Mouse (Mus musculus) lung, adult 2 months (tissue): ENCODE results near the gene Faap100. TPM values are rescaled to one million over a fixed set of nuclear protein-coding genes. Genes with fewer than 3 reads are reported as not detected.
A peak's percentile ranks its signal among the peaks of the same experiment; 100 is the strongest.
"Not testable (repeated sequence)": the region's sequence is repeated elsewhere in the genome, so short reads cannot be mapped to it uniquely, and the experiment has no call there.

Source experiments
- DNase-seq: peaks from one replicate; pipeline ENCODE4 v3.0.0; 2022
- H3K4me1 ChIP-seq: fragments of 200-500 bp; 2 replicates; pipeline ENCODE4 v1.6.1; 2011; ENCODE audit warnings: low read length; ENCODE audit not compliant: control insufficient read depth, insufficient read depth
- H3K4me3 ChIP-seq: fragments of 200-500 bp; replicated peaks from 2 replicates; pipeline ENCODE3; 2011; ENCODE audit warnings: low read depth, mild to moderate bottlenecking, control low read depth, low read length; ENCODE audit errors: extremely low read depth
- CTCF ChIP-seq: fragments of 200-500 bp; IDR thresholded peaks from 2 replicates; pipeline ENCODE4 v1.5.1; 2011; ENCODE audit warnings: mild to moderate bottlenecking, low read length, control low read depth; ENCODE audit not compliant: insufficient read depth
- POLR2A ChIP-seq: fragments of 200-500 bp; IDR thresholded peaks from 2 replicates; pipeline ENCODE4 v1.6.1; 2011; ENCODE audit warnings: low read depth, mild to moderate bottlenecking, control low read depth, low read length, borderline replicate concordance; ENCODE audit errors: extremely low read depth
- whole genome bisulfite sequencing: fragments of 180-500 bp; shearing (Covaris S2); methylation state at CpG from one replicate; pipeline ENCODE4 v1.1.7; 2018; 5-methylcytosine and 5-hydroxymethylcytosine counted together
- polyA plus RNA-seq: library from polyadenylated mRNA; depleted of rRNA; stranded (reverse); fragments of >200 nt; gene quantifications from 2 replicates; pipeline ENCODE4 v1.2.3, GENCODE M21; 2012

The Faap100 gene
- polyA plus RNA-seq, 1 experiment: 67.1 TPM

DNA sequence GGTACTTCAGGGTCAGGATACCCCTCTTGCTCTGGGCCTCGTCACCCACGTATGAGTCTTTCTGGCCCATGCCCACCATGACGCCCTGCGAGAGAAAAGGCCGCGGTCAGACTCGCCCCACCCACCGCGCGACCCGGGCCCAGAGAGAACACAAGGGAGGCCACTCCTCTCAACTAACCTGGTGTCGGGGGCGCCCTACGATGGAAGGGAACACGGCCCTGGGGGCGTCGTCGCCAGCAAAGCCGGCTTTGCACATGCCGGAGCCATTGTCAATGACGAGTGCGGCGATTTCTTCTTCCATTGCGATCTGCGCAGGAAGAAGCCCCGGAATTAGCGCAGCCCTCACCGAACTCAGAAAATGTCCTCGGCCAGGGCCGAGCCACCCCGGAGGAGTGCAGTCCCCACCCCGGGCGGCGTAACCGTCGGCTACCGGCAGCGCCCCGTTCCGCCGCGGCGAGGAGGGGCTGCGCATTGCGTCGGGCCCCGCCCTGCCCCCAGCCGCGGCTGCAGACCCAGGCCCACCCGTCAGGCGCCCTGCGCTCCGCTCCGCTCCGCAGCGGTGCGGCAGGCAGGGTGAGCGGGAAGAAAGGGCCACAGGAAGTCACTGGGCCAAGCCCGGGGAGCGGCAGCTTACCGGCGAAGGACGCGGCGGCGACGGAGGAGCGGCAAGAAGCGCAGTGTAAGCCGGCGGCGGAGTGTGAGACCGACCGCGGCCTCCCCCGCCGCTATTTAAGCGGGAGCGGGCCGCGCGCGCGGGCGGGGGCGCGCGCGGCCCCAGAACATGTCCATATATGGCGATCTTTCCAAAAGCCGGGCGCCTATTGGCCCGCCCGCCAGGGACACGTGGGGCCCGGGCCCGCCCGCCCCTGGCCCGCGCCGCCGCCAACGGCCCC is 30.5 kb downstream of the Faap100 start, which contains the start of gene Actg1:
Gene Actg1 (minus strand): TSS at position 752 of the 893 bp plus-strand sequence.
- under 1% methylated on average over 93 of the region's 103 CpGs for WGBS
- H3K4me1 ChIP-seq: peaks cover 31% of the 10 kb centered on the region
- H3K4me3 ChIP-seq: peak within 1 kb of the TSS; percentile 95
- TF ChIP-seq POLR2A (peak; percentile 85), CTCF (no peak)
- peak; percentile 83 for DNase-seq

DNA sequence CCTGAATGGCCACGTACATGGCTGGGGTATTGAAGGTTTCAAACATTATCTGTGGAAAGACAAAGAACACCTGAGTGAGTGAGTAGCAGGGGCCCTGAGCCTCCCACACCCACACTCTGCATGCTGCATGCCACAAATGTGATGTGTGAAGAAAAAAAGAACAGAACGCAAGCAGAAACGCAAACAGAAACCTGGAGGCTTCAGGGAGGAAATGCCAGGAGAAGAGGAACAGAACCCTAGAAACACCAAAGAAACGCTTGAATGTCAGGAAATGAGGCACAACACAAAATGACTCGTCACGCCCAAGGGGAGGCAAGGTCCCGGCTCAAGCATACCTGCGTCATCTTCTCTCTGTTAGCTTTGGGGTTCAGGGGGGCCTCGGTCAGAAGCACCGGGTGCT is 31.3 kb downstream of the Faap100 start:
- Histone ChIP-seq H3K4me3 (peak overlapping the region; percentile 85), H3K4me1 (peaks cover 24% of the 10 kb centered on the region)
- no peak for DNase-seq
- TF ChIP-seq POLR2A (peak; percentile 50; the same call in 1 of the 2 replicates), CTCF (no peak)
- 0% methylated on average over 10 of the region's 10 CpGs for WGBS

DNA sequence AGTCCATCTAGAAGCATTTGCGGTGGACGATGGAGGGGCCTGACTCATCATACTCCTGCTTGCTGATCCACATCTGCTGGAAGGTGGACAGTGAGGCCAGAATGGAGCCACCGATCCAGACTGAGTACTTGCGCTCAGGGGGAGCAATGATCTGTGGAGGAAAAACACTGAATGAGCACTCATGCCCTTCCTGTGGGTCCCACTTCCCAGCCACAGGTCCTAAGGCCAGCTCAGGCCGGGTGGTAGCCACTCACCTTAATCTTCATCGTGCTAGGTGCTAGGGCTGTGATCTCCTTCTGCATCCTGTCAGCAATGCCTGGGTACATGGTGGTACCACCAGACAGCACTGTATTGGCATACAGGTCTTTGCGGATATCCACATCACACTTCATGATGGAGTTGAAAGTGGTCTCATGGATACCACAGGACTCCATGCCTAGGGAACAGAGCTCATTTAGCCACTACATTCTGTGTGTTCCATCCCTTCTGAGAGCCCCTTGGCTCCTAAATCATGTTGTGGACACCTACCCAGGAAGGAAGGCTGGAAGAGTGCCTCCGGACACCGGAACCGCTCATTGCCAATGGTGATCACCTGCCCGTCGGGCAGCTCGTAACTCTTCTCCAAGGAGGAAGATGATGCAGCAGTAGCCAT is 32.1 kb downstream of the Faap100 start:
- 0 out of 2 replicates have a peak, but pooled peaks have one; percentile 35 for TF ChIP-seq POLR2A
- DNase-seq: not testable (repeated sequence)
- WGBS: 10% methylated on average over 8 of the region's 13 CpGs
- Histone ChIP-seq H3K4me1 (peaks cover 24% of the 10 kb centered on the region), H3K4me3 (peak overlapping the region; percentile 64)

DNA sequence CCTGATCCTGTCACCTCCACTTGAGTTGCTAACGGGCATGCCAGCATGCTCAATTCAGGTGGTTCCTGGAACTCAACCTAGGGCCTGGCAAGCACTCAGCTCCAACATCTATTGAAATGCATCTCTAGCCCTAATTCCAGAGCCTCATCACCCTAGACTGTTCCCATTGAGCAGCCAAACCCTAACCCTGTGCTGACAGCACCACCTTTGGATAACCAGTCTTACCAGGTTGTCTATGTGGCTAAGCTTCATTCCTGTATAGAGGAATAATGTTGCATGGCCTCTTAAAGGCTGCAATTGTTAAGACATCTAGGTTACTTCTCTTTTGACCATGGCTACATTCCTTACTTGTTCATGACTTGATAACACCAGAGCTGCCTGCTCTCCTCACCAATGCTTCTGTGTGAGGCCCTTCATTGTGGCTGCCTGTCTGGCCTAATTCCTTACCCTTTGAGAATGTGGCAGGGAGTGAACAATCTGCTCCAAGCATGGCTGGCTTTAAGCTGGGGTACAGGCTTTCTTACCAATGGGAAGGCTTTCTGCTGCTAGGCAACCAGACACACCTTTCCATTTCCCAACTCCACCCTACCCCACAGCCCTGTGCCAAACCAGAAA is 33.4 kb downstream of the Faap100 start:
- WGBS: 26% methylated on average over 1 of the region's 1 CpGs
- no peak overlapping the region for H3K4me3 ChIP-seq
- TF ChIP-seq POLR2A: peak; percentile 60; the same call in 1 of the 2 replicates
- TF ChIP-seq CTCF: no peak
- no peak for DNase-seq
- H3K4me1 ChIP-seq: peaks cover 14% of the 10 kb centered on the region

DNA sequence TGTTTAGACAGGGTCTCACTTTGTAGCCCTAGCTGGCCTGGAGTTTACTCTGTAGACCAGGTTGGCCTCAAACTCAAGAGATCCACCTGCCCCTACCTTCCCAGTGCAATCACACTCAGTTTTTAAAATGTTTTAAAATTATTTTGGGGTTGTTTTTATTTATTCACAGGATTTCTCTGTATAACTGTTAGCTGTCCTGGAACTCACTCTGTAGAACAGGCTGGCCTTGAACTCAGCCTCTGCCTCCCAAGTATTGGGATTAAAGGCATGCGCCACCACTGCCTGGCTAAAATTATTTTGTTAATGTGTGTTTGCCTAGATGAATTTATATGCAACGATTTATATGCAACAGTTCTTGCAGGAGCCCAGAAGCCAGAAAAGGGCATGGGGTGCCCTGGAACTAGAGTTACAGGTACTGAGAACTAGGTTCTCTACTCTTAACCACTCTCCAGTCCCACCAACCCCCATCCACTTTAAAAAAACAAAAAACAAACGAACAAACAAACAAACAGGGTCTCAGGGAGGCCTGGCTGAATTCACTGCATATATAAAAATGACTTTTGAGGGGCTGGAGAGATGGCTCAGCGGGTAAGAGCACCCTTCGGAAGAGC is 34.1 kb downstream of the Faap100 start:
- TF ChIP-seq POLR2A: no peak
- no peak for TF ChIP-seq CTCF
- peaks cover 11% of the 10 kb centered on the region for H3K4me1 ChIP-seq
- 40% methylated on average over 5 of the region's 5 CpGs for WGBS
- no peak overlapping the region for H3K4me3 ChIP-seq
- DNase-seq: no peak

DNA sequence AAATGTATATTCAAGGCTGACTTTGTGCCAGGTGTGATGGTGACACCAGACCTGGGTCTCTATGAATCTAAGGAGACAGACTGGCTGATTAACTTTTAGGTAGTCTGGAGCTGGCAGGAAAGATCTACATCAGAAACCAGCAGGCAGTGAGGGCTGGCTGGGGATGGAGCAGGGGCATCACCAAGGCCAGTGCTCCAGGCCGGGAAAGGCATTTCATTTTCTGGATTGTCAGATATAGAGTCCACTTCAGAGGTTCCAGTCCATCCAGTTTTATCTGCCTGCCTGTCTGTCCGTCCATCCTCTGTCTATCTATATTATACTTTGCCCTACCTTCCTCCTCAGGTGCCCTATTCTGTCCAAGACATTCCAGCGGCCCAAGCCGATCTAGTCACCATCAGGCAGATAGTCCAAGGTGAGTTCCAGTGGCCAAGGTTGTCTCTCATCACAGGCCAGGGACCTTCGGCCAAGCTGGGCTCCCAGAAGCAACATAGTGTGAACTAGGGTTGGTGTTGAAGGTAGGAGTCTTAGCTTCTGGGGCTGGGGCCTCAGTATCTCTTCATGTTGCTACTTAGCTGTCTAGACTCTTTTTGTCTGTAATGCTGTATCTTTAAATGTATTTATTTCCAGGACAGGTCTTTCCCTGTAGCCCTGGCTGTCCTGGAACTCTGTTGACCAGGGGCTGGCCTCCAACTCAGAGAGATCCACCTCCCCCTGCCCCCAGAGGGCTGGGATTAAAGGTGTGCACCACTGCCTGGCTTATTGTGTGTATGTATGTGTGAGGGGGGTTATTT is 34.9 kb downstream of the Faap100 start:
- no peak for DNase-seq
- WGBS: 52% methylated on average over 5 of the region's 5 CpGs
- Histone ChIP-seq H3K4me1 (peaks cover 11% of the 10 kb centered on the region), H3K4me3 (no peak overlapping the region)
- TF ChIP-seq POLR2A (no peak), CTCF (no peak)

DNA sequence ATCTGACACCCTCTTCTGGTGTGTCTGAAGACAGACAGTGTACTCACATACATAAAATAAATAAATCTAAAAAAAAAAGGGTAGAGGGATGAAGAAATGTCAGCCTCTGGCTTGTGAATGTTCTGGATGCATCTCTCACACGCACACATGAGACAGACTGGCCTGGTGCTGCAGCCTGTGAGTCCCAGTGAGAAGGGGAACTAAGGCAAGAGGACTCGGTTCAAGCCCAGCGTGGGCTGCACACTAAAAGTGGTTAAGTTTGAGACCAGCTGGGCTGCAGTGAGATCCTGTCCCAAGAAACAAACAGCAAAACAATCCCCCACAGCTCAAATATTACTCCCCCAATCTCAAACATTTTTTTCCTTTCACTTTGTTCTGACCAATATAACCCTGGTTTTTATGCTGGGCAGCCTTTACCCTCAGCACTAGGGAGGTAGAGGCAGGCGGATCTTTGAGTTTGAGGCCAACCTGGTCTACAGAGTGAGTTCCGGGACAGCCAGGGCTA is 35.9 kb downstream of the Faap100 start:
- WGBS: 91% methylated on average over 5 of the region's 5 CpGs
- no peak for DNase-seq
- Histone ChIP-seq H3K4me1 (peaks cover 11% of the 10 kb centered on the region), H3K4me3 (no peak overlapping the region)
- TF ChIP-seq CTCF: no peak

DNA sequence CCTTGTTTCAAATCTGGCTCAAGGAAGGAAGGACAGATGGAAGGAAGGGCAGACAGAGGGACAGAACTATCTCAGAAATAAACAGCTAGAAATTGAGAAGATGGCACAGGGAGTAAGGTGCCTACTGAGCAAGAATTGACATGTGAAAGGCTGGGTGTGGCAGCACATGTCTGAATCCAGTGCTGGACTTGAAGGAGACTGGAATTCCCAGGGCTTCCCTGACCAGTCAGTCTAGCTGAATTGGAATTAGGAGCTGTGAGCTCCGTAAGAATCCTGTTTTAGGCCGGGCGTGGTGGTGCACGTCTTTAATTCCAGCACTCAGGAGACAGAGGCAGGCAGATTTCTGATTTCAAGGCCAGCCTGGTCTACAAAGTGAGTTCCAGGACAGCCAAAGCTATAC is 36.9 kb downstream of the Faap100 start:
- TF ChIP-seq POLR2A: no peak
- TF ChIP-seq CTCF: no peak
- Histone ChIP-seq H3K4me3 (no peak overlapping the region), H3K4me1 (peaks cover 9% of the 10 kb centered on the region)
- DNase-seq: no peak
- WGBS: 95% methylated on average over 4 of the region's 4 CpGs

DNA sequence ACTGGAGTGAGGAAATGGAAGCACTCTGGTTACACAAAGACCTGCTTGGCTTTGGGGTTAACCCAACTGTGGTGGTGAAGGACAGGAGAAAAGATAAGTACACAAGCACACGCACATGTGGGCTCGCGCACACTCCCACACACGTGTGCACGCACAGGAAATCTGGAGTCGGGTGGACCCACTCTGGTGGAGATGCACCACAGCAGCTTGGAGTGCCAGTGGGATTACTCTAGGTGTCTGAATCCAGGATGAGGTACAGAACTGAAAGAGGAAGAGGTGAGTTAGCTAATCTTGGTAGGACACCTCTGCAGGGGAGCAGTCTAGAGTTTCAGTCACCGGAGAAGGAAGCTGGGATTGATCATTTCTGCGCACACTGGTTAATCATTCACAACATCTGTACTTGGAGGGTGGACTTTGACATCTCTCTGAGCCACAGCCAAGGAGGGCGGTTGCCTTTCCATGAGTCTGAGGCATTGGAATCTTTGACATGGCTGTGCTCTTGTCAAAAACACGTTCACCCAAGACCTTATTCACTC is 38.5 kb downstream of the Faap100 start:
- no peak for TF ChIP-seq CTCF
- no peak for TF ChIP-seq POLR2A
- no peak overlapping the region for H3K4me3 ChIP-seq
- 66% methylated on average over 10 of the region's 10 CpGs for WGBS
- DNase-seq: no peak
- H3K4me1 ChIP-seq: peaks cover 2% of the 10 kb centered on the region
